Mouse (Mus musculus): ENCODE results near the gene S100a11. TPM values are rescaled to one million over a fixed set of nuclear protein-coding genes. Genes with fewer than 3 reads are reported as not detected.

The S100a11 gene
- polyA plus RNA-seq, 1 experiment from 2014 or later = 2,191 TPM

DNA sequence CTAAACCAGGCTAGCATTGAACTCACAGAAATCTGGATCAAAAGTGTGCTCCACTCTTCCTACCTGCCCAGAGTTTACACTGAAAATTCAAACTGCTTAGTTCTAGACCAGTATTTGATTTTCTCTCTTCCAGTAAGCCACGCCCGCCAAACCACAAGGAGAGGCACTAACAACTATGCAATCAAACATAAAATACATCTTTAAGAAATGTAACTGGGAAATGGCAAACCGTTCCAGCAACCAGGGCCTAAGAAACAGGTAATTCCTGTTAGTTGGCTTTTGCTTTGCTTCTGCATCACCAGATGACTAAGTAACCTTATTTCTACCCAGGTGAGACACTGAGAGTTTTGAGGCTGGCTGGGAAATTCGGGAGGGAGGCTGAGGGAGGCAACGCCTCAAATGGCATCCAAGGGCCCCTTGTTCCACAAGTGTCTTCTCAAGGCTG lies 13.4 kb upstream of the S100a11 start:
- DNase-seq (ENCODE audit: low spot score) = no peak
- 67% methylated on average over 5 of the region's 5 CpGs for WGBS
- H3K27me3 ChIP-seq (ENCODE audit: insufficient read depth, low read length) = no peaks in the 10 kb centered on the region
- H3K4me3 ChIP-seq (replicated peaks; ENCODE audit: low read depth, low read length) = no peak overlapping the region
- no peaks in the 10 kb centered on the region for H3K4me1 ChIP-seq (replicated peaks; ENCODE audit: insufficient read depth, low read length)
- peak overlapping the region; percentile 77 for H3K27ac ChIP-seq
- no peaks in the 10 kb centered on the region for H3K36me3 ChIP-seq (ENCODE audit: insufficient read depth, low read length)
- no peak for TF ChIP-seq CTCF (IDR thresholded peaks at IDR 0.05; ENCODE audit: low read depth)
- peak; percentile 47; the same call in 1 of the 2 replicates for ATAC-seq (replicated peaks; ENCODE audit: low FRiP score, low read depth)
- H3K4me2 ChIP-seq (ENCODE audit: low read length) = peak overlapping the region; percentile 39; the same call in 1 of the 2 replicates
- H3K9ac ChIP-seq (ENCODE audit: low read depth, low read length) = no peak overlapping the region
- no peaks in the 10 kb centered on the region for H3K9me3 ChIP-seq (replicated peaks; ENCODE audit: low read length)

DNA sequence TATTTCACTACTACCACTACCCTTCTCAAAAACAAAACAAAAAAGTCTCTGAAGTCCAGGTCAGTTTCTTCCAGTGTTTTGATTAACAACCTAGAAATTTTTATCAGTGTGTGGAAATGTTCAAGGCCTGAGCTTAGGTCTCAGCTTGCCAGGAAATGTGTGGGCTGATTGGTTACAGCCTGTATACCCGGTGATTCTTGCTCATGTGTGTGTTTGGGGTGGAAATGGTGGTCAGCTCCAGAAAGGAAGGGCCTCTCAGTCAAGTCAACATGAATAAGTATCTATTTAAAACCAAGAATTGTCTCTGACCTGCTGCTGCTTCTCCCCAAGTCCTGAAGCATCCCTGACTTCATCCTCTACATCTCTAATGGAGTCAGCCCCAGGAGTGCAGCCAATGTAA lies 11.0 kb upstream of the S100a11 start:
- Histone ChIP-seq H3K36me3 (ENCODE audit: insufficient read depth, low read length) (no peaks in the 10 kb centered on the region), H3K27me3 (ENCODE audit: insufficient read depth, low read length) (no peaks in the 10 kb centered on the region), H3K9ac (ENCODE audit: low read depth, low read length) (no peak overlapping the region), H3K4me1 (replicated peaks; ENCODE audit: insufficient read depth, low read length) (no peaks in the 10 kb centered on the region), H3K9me3 (replicated peaks; ENCODE audit: low read length) (no peaks in the 10 kb centered on the region), H3K4me3 (replicated peaks; ENCODE audit: low read depth, low read length) (no peak overlapping the region), H3K27ac (no peak overlapping the region), H3K4me2 (ENCODE audit: low read length) (no peak overlapping the region)
- WGBS = 21% methylated on average over 1 of the region's 1 CpGs
- DNase-seq (ENCODE audit: low spot score) = peak; percentile 18
- no peak for ATAC-seq (replicated peaks; ENCODE audit: low FRiP score, low read depth)
- no peak for TF ChIP-seq CTCF (IDR thresholded peaks at IDR 0.05; ENCODE audit: low read depth)

DNA sequence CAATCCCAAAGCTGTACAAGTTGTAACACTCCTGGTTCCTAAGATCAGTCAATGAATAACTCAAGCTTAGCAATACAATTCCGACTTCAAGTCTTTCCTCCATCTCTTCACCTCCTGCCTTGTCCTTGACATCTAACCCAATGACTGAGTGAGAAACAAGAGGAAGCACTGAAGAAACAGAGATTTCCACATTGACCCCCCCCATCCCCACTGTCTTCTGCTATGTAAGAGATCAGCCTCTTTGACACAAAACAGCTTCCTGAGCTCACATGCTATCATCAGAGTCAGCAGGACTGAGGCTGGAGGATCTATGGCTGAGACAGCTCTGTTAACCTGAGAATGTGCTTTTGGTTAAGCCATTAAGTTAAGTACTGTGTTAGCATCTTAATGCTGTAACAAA lies 9.3 kb upstream of the S100a11 start:
- H3K27ac ChIP-seq = no peak overlapping the region
- 46% methylated on average over 1 of the region's 1 CpGs for WGBS
- H3K9me3 ChIP-seq (replicated peaks; ENCODE audit: low read length) = no peaks in the 10 kb centered on the region
- ATAC-seq (replicated peaks; ENCODE audit: low FRiP score, low read depth) (no peak), DNase-seq (ENCODE audit: low spot score) (no peak)
- no peaks in the 10 kb centered on the region for H3K36me3 ChIP-seq (ENCODE audit: insufficient read depth, low read length)
- H3K4me3 ChIP-seq (replicated peaks; ENCODE audit: low read depth, low read length) = no peak overlapping the region
- H3K4me2 ChIP-seq (ENCODE audit: low read length) = no peak overlapping the region
- no peaks in the 10 kb centered on the region for H3K4me1 ChIP-seq (replicated peaks; ENCODE audit: insufficient read depth, low read length)
- no peak overlapping the region for H3K9ac ChIP-seq (ENCODE audit: low read depth, low read length)
- no peak for TF ChIP-seq CTCF (IDR thresholded peaks at IDR 0.05; ENCODE audit: low read depth)
- H3K27me3 ChIP-seq (ENCODE audit: insufficient read depth, low read length) = no peaks in the 10 kb centered on the region

DNA sequence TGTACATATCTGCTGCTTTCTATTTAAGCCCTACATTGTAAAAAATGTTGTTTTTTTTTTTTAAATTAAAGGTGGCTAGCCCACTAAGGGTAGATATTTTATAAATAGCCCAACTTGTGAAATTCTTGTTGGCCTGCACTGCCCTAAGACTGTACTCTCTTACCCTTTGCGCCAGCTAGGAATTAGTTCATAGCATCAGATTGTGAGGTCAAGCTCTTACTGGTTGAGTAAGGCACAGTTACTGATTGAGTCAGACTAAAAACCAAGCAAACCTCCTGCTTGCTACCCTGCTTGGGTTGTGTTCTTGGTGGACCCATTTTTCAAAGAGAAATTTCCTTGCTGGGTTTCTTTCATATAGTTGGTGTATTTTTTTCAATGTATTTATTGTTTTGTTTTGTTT lies 8.5 kb upstream of the S100a11 start:
- ATAC-seq (replicated peaks; ENCODE audit: low FRiP score, low read depth) (no peak), DNase-seq (ENCODE audit: low spot score) (no peak)
- no peak overlapping the region for H3K4me2 ChIP-seq (ENCODE audit: low read length)
- H3K36me3 ChIP-seq (ENCODE audit: insufficient read depth, low read length) = no peaks in the 10 kb centered on the region
- no peaks in the 10 kb centered on the region for H3K9me3 ChIP-seq (replicated peaks; ENCODE audit: low read length)
- H3K9ac ChIP-seq (ENCODE audit: low read depth, low read length) = no peak overlapping the region
- no peaks in the 10 kb centered on the region for H3K4me1 ChIP-seq (replicated peaks; ENCODE audit: insufficient read depth, low read length)
- H3K27ac ChIP-seq = no peak overlapping the region
- WGBS = 87% methylated on average over 1 of the region's 1 CpGs
- no peaks in the 10 kb centered on the region for H3K27me3 ChIP-seq (ENCODE audit: insufficient read depth, low read length)
- H3K4me3 ChIP-seq (replicated peaks; ENCODE audit: low read depth, low read length) = no peak overlapping the region
- TF ChIP-seq CTCF (IDR thresholded peaks at IDR 0.05; ENCODE audit: low read depth) = no peak

DNA sequence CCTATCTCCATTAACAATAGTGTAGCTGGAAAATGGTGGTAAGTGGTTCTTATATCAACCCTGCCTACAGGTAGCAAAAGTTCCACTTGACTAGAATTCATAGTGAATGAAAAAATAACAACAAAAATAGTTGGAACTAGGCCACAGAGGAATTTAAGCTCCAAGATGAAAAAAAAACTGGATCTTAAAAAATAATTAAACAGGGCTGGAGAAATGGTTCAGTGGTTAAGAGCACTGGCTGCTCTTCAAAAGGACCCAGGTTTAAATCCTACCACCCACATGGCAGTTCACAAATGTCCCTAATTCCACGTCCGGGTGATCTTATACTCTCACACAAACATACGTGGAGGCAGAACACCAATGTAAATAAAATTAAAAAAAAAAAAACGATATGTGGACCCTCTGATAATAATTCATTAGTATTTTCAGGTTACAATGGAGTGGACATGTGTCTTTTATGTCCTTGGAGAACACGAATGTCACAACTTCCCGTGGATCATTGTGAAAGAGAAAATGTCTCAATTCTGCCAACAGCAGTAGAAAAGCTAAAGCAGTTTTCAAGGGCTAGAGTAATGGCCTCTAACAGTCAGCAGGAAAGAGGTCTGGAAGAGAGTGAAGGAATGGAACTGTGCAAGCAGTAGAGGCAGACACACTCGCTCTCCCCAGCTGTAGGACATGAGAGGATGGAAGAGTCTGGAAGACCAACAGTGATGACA lies 7.7 kb upstream of the S100a11 start:
- no peak overlapping the region for H3K4me2 ChIP-seq (ENCODE audit: low read length)
- no peaks in the 10 kb centered on the region for H3K9me3 ChIP-seq (replicated peaks; ENCODE audit: low read length)
- DNase-seq (ENCODE audit: low spot score) (no peak), ATAC-seq (replicated peaks; ENCODE audit: low FRiP score, low read depth) (no peak)
- no peaks in the 10 kb centered on the region for H3K27me3 ChIP-seq (ENCODE audit: insufficient read depth, low read length)
- H3K9ac ChIP-seq (ENCODE audit: low read depth, low read length) = no peak overlapping the region
- H3K36me3 ChIP-seq (ENCODE audit: insufficient read depth, low read length) = no peaks in the 10 kb centered on the region
- H3K27ac ChIP-seq = no peak overlapping the region
- no peaks in the 10 kb centered on the region for H3K4me1 ChIP-seq (replicated peaks; ENCODE audit: insufficient read depth, low read length)
- TF ChIP-seq CTCF (IDR thresholded peaks at IDR 0.05; ENCODE audit: low read depth) = no peak
- no peak overlapping the region for H3K4me3 ChIP-seq (replicated peaks; ENCODE audit: low read depth, low read length)
- 65% methylated on average over 7 of the region's 7 CpGs for WGBS

DNA sequence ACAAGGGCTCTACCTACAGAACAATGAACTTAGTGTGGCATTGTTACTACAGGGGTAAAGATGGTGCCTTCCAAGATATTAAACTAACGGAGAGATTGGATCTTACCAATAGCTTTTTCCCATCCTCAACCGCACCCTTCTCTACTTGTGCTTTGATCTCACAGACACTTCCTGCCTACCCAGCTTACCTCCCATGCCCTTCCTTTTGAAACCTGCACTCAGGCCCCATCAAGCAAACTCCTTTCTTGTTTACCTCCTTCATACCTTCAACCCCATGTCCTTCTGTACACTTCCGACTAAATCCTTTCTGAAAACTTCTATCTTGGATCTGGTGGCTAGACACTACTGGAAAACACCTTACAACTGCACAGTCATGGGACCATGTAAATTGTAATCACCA lies 5.7 kb upstream of the S100a11 start:
- WGBS = 88% methylated on average over 3 of the region's 3 CpGs
- ATAC-seq (replicated peaks; ENCODE audit: low FRiP score, low read depth) = no peak
- no peaks in the 10 kb centered on the region for H3K9me3 ChIP-seq (replicated peaks; ENCODE audit: low read length)

More for the DNA sequence above, 5.7 kb upstream of the S100a11 start:
- Histone ChIP-seq H3K9ac (ENCODE audit: low read depth, low read length) (no peak overlapping the region), H3K36me3 (ENCODE audit: insufficient read depth, low read length) (no peaks in the 10 kb centered on the region), H3K4me1 (replicated peaks; ENCODE audit: insufficient read depth, low read length) (no peaks in the 10 kb centered on the region), H3K4me3 (replicated peaks; ENCODE audit: low read depth, low read length) (no peak overlapping the region), H3K4me2 (ENCODE audit: low read length) (no peak overlapping the region), H3K27ac (no peak overlapping the region), H3K27me3 (ENCODE audit: insufficient read depth, low read length) (no peaks in the 10 kb centered on the region)
- no peak for DNase-seq (ENCODE audit: low spot score)
- no peak for TF ChIP-seq CTCF (IDR thresholded peaks at IDR 0.05; ENCODE audit: low read depth)

Data from kidney, postnatal 0 days (tissue).